Mouse (Mus musculus) bone marrow macrophage, adult 2 months (primary cell): ENCODE data around the gene Hspa8. TPM values are rescaled to one million over a fixed set of nuclear protein-coding genes. Genes with fewer than 3 reads are reported as not detected.

Experiments used
- H3K27ac ChIP-seq: 2 replicates; pipeline ENCODE4 v1.5.1; 2012; ENCODE audit warnings: low read depth, low read length; ENCODE audit not compliant: insufficient read depth
- H3K4me1 ChIP-seq: 2 replicates; pipeline ENCODE4 v1.6.1; 2012; ENCODE audit warnings: low read length; ENCODE audit not compliant: control insufficient read depth, insufficient read depth
- H3K4me3 ChIP-seq: 2 replicates; pipeline ENCODE4 v1.5.1; 2012; ENCODE audit warnings: mild to moderate bottlenecking, low read length, moderate library complexity; ENCODE audit not compliant: insufficient read depth
- CTCF ChIP-seq: IDR thresholded peaks from 2 replicates; pipeline ENCODE4 v1.5.1; 2012; ENCODE audit warnings: low read depth, mild to moderate bottlenecking, low read length, moderate library complexity
- POLR2A ChIP-seq: IDR thresholded peaks from 2 replicates; pipeline ENCODE4 v1.6.1; 2012; ENCODE audit warnings: mild to moderate bottlenecking, low read depth, low read length, borderline replicate concordance
- polyA plus RNA-seq: library from polyadenylated mRNA; stranded (reverse); fragments of >200 nt; gene quantifications from 2 replicates; pipeline ENCODE4 v1.2.4, GENCODE M21; 2012; ENCODE audit not compliant: missing spikeins, insufficient read depth, insufficient read length

Hspa8 gene
- polyA plus RNA-seq, 1 experiment = 1,604 TPM

GRCm38 (mm10) chr9:40808061-40808906 lies 7.5 kb downstream of the Hspa8 start:
- Histone ChIP-seq H3K4me3 (no peak overlapping the region), H3K27ac (no peak overlapping the region), H3K4me1 (peaks cover 18% of the 10 kb centered on the region)
- TF ChIP-seq CTCF = no peak
- no peak for TF ChIP-seq POLR2A

- Histone ChIP-seq H3K27ac (no peak overlapping the region), H3K4me1 (peaks cover 24% of the 10 kb centered on the region), H3K4me3 (no peak overlapping the region)
- TF ChIP-seq POLR2A (no peak), CTCF (no peak)
Measured at GRCm38 (mm10) chr9:40808907-40809280, 8.1 kb downstream of the Hspa8 start.

DNA sequence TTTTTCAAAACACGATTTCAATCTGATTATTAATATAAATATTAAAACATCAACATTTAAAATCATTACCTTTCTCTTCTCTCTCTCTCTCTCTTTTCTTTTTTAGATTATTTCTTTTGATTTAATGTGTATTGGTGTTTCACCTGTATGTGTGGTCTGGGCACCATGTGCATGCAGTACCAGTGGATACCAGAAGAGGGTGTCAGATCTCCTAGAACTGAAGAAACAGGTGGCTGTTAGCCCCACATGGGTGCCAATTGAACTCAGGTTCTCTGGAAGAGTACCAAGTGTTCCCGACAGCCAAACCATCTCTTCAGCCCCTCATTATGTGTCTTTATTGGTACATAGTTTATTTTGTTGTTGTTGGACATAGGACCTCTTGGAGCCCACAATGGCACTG lies 11.1 kb downstream of the Hspa8 start:
- H3K27ac ChIP-seq = no peak overlapping the region
- TF ChIP-seq CTCF = no peak
- no peak for TF ChIP-seq POLR2A
- H3K4me1 ChIP-seq = peaks cover 30% of the 10 kb centered on the region
- H3K4me3 ChIP-seq = no peak overlapping the region

DNA sequence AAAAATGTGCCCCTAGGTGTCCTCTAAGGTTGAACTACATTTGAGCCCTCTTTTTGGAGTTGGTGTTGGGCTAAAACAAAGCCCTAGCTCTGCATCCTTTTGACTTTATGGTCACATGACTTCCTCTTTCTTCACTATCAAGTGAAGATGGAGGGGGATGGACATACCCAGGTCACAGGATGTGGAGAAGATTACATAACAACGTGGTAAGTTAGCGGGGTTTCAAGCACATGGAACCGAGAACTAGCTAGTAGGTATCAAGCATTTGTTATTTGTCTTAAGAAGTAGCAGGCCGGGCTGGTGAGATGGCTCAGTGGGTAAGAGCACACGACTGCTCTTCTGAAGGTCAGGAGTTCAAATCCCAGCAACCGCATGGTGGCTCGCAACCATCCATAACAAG lies 13.3 kb downstream of the Hspa8 start:
- H3K4me1 ChIP-seq = peaks cover 30% of the 10 kb centered on the region
- H3K27ac ChIP-seq = peak overlapping the region; percentile 68
- no peak overlapping the region for H3K4me3 ChIP-seq
- TF ChIP-seq CTCF (no peak), POLR2A (no peak)

- H3K4me3 ChIP-seq = no peak overlapping the region
- no peak overlapping the region for H3K27ac ChIP-seq
- TF ChIP-seq CTCF (no peak), POLR2A (no peak)
- peaks cover 16% of the 10 kb centered on the region for H3K4me1 ChIP-seq
Measured at GRCm38 (mm10) chr9:40817325-40818028, 16.7 kb downstream of the Hspa8 start.

DNA sequence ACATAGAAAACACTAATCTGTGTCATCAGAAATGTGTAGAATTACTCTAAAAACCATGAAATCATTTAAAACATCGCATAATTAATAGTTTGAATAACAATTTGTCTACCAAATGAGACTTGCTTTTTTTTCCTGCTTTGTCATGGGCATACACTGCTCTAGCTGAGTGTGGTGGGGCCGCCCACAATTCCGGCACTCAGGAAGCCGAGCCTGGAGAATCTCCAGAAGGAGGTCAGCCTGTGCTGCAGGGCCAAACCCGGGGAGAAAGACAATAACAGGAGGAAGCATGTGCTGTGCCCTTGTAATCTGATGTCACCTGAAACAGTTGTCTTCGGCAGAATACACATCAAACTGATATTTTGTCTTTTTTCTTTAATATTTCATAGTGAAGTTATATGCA lies 24.8 kb downstream of the Hspa8 start:
- H3K27ac ChIP-seq = no peak overlapping the region
- no peaks in the 10 kb centered on the region for H3K4me1 ChIP-seq
- TF ChIP-seq POLR2A (no peak), CTCF (no peak)
- no peak overlapping the region for H3K4me3 ChIP-seq

DNA sequence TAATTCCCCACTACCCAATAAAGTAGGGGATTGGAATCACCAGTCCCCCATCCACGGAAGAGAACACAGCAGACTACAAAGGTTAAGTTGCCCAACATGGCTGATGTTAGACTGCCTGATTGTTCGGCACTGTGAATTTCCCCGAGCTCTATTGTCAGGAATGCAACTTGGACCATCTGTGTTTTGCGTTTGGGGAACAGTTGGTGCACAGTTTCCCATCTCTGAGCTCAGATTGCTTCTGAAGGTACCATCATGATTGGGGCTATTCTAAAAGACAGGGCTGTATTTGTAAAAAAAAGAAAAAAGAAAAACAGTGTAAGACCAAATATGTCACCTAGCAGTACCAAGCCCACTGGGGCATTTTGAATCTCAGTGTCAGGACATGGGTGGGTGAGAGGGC lies 26.6 kb downstream of the Hspa8 start:
- TF ChIP-seq POLR2A (no peak), CTCF (no peak)
- no peak overlapping the region for H3K27ac ChIP-seq
- H3K4me3 ChIP-seq = no peak overlapping the region
- no peaks in the 10 kb centered on the region for H3K4me1 ChIP-seq

DNA sequence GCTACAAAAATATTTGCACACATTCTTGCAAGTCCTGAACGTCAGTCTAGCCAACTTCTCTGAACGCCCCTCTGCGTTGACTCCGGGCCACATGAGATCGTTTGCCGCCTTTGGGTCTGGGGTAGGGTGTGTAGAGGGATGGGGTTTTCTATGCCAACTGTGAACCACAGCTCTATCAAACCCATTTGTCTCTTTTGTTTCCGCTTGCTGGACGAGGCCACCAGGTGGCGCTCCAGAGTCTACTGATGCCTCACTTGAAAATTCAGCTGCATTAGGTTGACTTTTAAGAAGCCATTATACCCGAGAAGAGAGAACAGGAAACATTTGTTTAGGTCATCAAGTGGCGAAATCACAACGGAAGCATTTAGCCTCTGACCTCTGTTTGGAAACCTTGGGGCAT lies 33.8 kb downstream of the Hspa8 start:
- TF ChIP-seq CTCF (peak; percentile 91), POLR2A (no peak)
- H3K27ac ChIP-seq = 0 out of 2 replicates have a peak overlapping the region, but pooled peaks have one; percentile 15

GRCm38 (mm10) chr9:40836681-40837080 lies 35.9 kb downstream of the Hspa8 start:
- H3K4me1 ChIP-seq = peaks cover 13% of the 10 kb centered on the region

More for the DNA sequence above, 33.8 kb downstream of the Hspa8 start:
- Histone ChIP-seq H3K4me3 (no peak overlapping the region), H3K4me1 (peaks cover 8% of the 10 kb centered on the region)

DNA sequence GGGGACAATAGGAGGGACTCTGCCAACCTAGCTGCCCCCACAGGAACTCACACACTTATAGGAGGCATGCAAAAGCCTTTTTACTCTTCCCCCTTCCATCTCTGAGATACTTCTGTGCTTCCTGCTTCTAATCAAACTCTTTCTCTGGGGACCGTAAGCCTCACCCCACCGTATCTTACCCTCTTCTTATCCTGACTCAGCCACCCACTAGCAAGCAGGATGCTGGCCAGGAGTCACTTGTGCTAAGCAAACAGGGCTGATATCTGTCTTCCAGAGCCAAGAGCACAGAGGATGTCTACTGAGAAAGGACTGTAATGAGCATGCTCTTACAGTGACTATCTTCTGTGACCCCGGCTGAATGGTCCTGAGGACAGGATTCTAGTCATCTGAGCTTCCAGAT lies 38.9 kb downstream of the Hspa8 start:
- no peak overlapping the region for H3K4me3 ChIP-seq
- H3K4me1 ChIP-seq = peaks cover 12% of the 10 kb centered on the region
- H3K27ac ChIP-seq = no peak overlapping the region
- TF ChIP-seq CTCF = no peak
- no peak for TF ChIP-seq POLR2A

More at GRCm38 (mm10) chr9:40836681-40837080, 35.9 kb downstream of the Hspa8 start:
- Histone ChIP-seq H3K4me3 (no peak overlapping the region), H3K27ac (no peak overlapping the region)
- no peak for TF ChIP-seq CTCF
- no peak for TF ChIP-seq POLR2A
